Mouse (Mus musculus) c-Kit-positive CD71-positive TER-119-negative erythroid progenitor cells, embryonic 14.5 days (primary cell): Measurements from ENCODE around the gene Ago4.
A peak's percentile ranks its signal among the peaks of the same experiment; 100 is the strongest.

ENCODE experiments used
- DNase-seq: peaks from one replicate; pipeline ENCODE4 v3.0.0-alpha.2; 2013; ENCODE audit warnings: low read depth

Gene Ago4

DNA sequence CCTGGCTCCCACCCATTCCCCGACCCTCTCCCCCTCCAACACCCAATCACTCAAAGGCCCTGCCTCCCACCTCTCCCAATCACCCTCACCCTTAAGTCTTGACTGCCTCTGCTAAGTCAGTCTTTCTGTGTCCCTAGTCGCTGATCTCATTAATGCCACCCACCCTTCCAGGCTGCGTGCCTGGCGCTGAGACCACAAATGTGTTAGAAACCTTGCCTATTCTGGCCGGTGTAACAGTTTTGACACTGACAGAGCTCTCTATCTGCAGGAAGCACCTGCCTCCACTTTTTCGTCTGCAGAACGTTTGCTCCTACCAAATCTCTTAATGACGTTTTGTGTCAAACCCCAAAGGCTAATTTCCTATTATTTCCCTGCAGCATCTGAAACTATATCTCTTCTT lies 64.3 kb downstream of the Ago4 start:
- peak; percentile 43 for DNase-seq

DNA sequence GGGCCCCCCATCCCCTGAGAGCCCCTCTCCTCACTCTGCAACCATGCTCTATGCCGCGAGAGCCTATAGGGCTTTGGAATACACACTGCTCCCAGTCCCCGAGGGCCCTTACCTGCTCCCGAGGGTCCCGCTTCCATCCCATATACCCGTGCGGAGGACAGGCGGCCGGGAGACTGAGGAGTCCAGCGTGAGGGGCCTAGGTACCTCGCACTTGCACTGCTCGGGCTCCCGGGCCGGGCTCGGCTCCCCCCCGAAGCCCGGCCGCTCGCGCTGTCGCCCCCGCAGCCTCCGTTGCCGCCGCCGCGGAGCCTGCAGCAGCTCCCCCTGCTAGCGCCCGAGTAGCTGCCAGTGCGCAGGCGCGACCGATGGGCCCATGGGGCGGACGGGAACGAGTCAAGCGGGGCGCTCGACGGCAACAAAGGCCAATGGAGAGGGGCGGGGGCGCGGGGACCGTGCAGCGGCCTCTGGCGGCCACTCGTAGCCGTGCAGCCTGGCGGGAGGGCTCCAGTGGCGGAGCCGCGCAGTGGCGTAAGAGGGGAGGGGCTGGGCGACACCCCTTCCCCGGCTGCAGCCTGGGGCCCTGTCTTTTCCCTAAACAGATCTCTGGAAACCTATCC lies 64.9 kb downstream of the Ago4 start, which contains the start of gene Ago1:
Ago1 (minus strand) TSS at position 299 of the 617 bp plus-strand sequence.
- DNase-seq = peak; percentile 87

DNA sequence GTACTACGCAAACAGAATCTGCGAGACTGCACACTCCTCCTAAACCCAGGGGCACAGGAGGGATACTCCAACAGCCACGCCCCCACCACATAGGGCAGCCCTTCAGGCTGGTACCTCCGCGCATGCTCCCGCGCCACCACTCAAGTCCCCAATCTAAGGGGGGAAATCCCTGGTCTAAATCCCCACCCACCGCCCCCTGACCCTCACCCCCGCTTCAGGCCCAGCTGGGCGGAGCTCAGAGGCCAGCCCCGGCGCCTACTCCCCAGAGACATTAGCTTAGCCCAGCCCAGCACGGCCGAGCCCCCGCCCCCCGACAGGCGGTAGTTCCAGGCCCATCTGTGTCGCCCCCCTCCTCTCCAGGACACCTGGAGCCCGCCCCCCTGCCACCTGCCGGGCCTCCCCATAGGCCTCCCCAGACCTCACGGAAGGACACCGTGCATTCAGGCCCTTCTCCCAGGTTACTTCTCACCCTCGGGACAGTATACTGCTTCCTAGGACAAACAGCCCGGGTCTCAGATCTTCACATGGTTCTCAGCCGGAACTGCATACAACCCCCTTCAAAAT lies 65.5 kb downstream of the Ago4 start:
- DNase-seq = peak; percentile 58

DNA sequence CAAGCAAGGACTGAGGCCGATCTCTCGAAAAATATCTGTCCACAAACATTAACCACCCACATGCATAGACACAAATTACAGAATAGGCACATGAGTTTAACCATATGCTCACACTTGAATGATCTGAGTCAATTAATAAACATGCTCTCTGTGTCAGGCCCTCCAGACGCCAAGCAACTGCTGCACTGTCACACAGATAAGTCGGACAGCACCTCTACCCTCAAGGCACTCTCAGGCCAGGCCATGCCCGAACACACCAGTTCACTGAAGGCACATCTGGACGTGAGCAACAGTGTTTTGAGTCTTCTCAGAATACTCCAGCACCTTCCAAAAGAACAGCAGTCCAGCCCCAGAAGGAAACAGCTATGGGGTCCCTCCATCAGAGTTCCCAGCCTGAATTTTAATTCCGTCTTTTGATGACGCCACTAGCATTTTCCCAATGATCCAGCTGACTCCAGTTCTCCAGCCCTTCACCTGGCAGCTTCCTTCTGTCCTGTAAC lies 67.0 kb downstream of the Ago4 start:
- no peak for DNase-seq

DNA sequence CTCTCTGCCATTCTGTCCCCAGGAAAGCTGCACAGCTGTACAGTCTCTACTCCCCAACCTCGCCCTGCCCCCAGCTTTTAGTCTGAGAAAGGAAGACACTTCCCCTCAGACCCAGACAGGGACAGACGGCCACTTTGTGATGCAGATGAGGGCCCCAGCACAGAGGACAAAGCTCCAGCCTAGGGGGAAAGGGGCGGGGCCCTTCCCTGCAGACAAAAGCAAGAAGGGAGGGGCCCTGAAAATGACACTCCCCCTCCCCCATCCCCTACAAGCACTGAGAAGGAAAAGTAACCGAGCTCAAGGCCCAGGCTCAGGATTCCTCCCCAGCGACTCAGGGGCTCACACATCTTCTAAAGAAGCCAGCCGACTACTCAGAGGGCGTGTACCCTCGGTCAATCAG lies 67.4 kb downstream of the Ago4 start:
- DNase-seq = no peak

DNA sequence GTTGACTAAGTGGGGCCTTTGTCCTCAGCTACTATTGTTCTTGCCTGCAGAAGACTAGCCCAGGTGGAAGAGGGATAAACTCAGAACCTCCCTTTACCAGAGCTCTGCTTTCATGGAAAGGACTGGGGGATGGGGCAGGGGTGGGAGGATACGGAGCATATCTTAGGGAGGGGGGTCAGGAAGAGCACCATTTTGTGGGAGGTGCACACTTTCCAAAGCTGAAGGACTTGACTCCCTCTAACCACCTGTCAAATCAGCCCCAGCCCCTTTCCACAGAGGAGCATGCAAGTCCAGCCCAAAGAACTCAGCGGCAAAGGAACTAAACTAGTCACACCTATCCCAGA lies 68.4 kb downstream of the Ago4 start:
- no peak for DNase-seq

DNA sequence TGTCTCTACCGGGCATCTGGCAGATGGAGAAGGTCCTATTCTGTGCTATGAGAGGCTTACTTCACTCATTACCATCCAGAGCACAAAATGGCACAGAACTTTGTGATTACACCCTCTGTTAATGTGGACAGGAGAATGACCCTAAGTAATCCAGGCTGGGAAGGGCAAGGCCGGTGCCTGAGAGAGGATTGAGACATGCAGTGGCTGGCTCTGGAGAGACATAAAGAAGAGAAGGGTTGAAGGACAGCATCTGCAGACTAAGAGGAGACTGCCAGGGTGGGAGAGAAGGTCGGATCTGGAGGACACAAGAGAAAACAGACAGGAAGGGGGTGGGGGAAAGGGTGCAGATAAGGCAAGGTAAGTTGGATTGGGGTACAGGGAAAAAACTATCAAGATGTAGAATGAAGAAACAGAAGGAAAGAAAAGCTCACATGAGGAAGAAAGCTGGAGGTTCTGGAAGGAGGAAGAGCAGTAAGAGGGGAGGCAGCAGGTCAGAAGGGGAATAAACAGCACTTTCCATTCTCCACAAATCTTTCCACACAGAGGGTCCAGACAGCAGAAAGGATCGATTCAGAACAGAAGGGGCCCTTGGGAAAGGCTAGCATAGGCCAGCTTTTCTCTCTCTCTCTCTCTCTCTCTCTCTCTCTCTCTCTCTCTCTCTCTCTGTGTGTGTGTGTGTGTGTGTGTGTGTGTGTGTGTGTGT lies 68.9 kb downstream of the Ago4 start:
- no peak for DNase-seq

DNA sequence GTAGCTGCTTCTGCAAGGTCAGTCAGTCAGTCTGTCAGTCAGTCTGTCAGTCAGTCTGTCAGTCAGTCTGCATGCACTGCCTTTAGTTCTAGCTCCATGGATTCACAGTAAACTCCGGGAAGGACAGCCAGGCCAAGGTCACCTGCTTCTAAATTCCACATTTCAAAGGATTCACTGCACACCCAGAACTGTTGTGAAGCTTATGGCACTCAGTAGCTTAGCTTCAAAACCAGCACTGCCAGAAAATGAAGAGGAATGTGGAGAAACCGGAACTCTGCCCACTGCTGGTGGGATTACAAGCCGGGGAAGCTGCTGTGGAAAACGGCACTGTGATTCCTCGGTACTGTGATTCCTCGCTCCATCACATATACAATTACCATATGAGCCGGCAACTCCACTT lies 77.8 kb downstream of the Ago4 start:
- DNase-seq = no peak

DNA sequence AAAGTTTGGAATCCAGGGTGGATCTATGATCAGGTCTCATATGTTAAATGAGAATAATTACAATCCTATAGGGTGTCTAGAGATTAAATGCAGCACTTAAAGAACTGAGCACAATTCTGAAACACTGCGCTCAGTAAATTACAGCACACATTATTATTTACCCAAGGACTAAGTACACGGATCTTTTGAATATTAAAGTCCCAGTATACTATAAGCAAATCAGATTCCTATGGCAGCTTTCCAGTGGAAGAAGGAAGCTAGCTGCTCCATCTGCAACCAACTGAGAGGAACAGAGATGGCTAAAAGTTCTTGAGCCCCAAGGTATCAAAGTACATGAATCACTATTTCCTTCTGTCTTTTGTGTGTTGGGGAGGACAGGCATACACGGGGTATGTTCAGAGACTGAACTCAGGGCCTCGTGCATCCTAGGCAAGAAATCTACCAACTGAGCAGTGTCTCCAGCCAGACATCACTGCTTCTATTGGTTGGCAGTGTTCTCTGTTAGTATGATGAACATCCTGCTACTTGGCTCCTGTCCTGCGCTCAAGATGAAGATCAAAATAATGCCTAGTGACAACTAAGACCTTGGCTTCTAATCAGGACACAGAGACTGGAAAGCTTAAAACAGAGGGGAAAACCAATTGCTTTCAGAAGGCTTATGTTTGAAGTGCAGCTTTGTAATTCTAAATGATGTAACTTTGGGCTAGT lies 78.6 kb downstream of the Ago4 start:
- no peak for DNase-seq

DNA sequence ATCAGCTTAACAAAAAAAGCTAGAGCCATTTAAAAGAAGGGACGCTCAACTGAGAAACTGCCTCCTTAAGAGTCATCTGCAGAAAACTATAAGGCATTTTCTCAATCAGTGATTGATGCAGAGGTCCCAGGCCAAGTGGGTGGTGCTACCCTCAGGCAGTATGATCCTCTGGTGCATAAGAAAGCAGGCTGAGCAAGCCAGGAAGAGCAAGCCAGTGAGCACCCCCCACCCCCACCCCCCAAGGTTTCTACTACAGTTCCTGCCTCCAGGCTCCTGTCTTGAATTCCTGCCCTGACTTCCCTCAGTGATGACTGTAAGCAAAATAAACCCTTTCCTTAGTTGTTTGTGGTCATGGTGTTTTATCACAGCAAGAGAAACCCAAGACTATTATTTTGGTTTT lies 83.0 kb downstream of the Ago4 start:
- no peak for DNase-seq

DNA sequence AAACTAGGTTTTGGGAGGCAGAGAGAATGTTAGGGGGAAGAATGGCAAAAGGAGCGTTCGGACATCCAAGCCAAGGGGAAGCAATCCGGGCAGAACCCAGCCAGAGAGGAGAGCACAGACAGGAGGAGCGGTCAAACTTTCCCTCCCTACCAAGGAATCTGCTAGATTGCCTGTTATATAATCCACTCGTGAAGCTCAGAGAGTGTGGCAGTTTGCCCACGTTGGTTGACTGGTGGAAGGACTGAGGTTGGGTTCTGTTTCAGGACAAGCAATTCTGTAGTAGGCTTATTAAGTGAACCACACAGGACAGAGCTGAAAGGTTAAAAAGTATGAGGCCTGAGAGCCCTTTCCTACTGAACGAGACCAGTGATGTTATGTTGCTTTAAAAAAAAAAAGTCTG lies 86.1 kb downstream of the Ago4 start:
- no peak for DNase-seq

DNA sequence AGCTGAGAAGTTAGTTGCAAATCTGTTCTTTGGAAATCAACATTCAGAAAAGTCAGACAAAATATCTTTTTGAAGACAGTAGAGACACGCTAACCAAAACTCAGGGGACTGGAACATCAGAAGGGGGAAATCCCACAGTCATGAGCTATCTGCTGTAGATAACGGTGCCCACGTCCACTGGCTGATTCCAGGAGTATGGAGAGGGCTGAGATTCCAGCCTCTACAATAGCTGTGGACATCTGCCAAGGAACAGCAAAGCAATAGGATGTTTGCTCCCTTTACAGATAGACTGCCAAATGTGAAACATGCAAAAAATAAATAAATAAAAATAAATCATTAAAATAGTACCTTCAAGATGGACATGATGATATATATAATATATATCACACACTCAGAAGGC lies 88.7 kb downstream of the Ago4 start:
- no peak for DNase-seq
